Mouse (Mus musculus) forebrain, postnatal 0 days (tissue): ENCODE measurements around the gene Apeh. TPM values are rescaled to one million over a fixed set of nuclear protein-coding genes. Genes with fewer than 3 reads are reported as not detected.

ENCODE experiments used
- ATAC-seq: fragments of 200-750 bp; cut with Nextera tagmentation; 2 replicates; pipeline ENCODE4 v1.8.0; 2017; ENCODE audit warnings: mild to moderate bottlenecking, moderate library complexity
- DNase-seq: peaks from one replicate; pipeline ENCODE4 v3.0.0-alpha.2; 2015
- H3K27ac ChIP-seq: fragments of 300-500 bp; sonication (generic); 2 replicates; pipeline ENCODE4 v1.5.1; 2014; ENCODE audit warnings: low read depth, mild to moderate bottlenecking, antibody characterized with exemption, low read length, moderate library complexity, mixed read lengths
- H3K27me3 ChIP-seq: fragments of 300-500 bp; sonication (generic); 2 replicates; pipeline ENCODE4 v1.6.1; 2014; ENCODE audit warnings: mild to moderate bottlenecking, low read length, mixed read lengths; ENCODE audit not compliant: insufficient read depth
- H3K36me3 ChIP-seq: fragments of 300-500 bp; sonication (generic); 2 replicates; pipeline ENCODE4 v1.6.1; 2014; ENCODE audit warnings: mild to moderate bottlenecking, moderate library complexity; ENCODE audit not compliant: insufficient read depth
- H3K4me1 ChIP-seq: fragments of 300-500 bp; sonication (generic); 2 replicates; pipeline ENCODE4 v1.6.1; 2014; ENCODE audit warnings: antibody characterized with exemption; ENCODE audit not compliant: insufficient read depth
- H3K4me2 ChIP-seq: fragments of 300-500 bp; sonication (generic); 2 replicates; pipeline ENCODE4 v1.6.1; 2014; ENCODE audit warnings: low read depth, mild to moderate bottlenecking, moderate library complexity
- H3K4me3 ChIP-seq: fragments of 300-500 bp; sonication (generic); 2 replicates; pipeline ENCODE4 v1.5.1; 2014; ENCODE audit warnings: low read depth, low read length, mixed read lengths
- H3K9ac ChIP-seq: fragments of 300-500 bp; sonication (generic); 2 replicates; pipeline ENCODE4 v1.6.1; 2014; ENCODE audit warnings: mild to moderate bottlenecking
- H3K9me3 ChIP-seq: fragments of 300-500 bp; sonication (generic); 2 replicates; pipeline ENCODE4 v1.6.1; 2016; ENCODE audit warnings: low read length
- CTCF ChIP-seq: sonication (generic); IDR thresholded peaks from 2 replicates; pipeline ENCODE4 v1.5.1; 2016; ENCODE audit warnings: antibody characterized with exemption, control low read depth, low read depth
- WGBS: fragments of 180-500 bp; shearing (Covaris S2); extraction: QIAGEN DNeasy Blood & Tissue Kit; methylation state at CpG from one replicate; pipeline ENCODE4 v1.1.7; 2014; 5-methylcytosine and 5-hydroxymethylcytosine counted together
- polyA plus RNA-seq: library from polyadenylated mRNA; unstranded; fragments of >200 nt; fragmentation: Nextera tagmentation; extraction: Ambion mirVana; gene quantifications from 2 replicates; pipeline ENCODE4 v1.2.1, GENCODE M21; 2015
- total RNA-seq: library from RNA; depleted of rRNA; stranded (reverse); fragments of >200 nt; gene quantifications from 2 replicates; pipeline ENCODE4 v1.2.3, GENCODE M21; 2014

Apeh gene
- total and polyA plus RNA-seq, 2 experiments from 2014 or later = 24.5 to 30.0 TPM

GRCm38 (mm10) chr9:108069007-108069406 is 25.4 kb downstream of the Apeh start:
- Histone ChIP-seq H3K4me3 (no peak overlapping the region), H3K27me3 (no peaks in the 10 kb centered on the region), H3K4me2 (no peak overlapping the region), H3K9me3 (no peaks in the 10 kb centered on the region), H3K27ac (no peak overlapping the region), H3K4me1 (no peaks in the 10 kb centered on the region), H3K36me3 (peaks cover 28% of the 10 kb centered on the region), H3K9ac (no peak overlapping the region)
- WGBS = 86% methylated on average over 9 of the region's 9 CpGs
- no peak for ATAC-seq
- no peak for TF ChIP-seq CTCF
- no peak for DNase-seq

GRCm38 (mm10) chr9:108067900-108068299 is 26.5 kb downstream of the Apeh start:
- Histone ChIP-seq H3K4me1 (no peaks in the 10 kb centered on the region), H3K27me3 (no peaks in the 10 kb centered on the region), H3K27ac (no peak overlapping the region), H3K4me2 (no peak overlapping the region), H3K4me3 (no peak overlapping the region), H3K36me3 (peaks cover 38% of the 10 kb centered on the region), H3K9ac (no peak overlapping the region), H3K9me3 (no peaks in the 10 kb centered on the region)
- WGBS = 17% methylated on average over 8 of the region's 8 CpGs
- peak; percentile 44 for ATAC-seq
- TF ChIP-seq CTCF = peak; percentile 96
- peak; percentile 92 for DNase-seq

- no peak overlapping the region for H3K4me2 ChIP-seq
- WGBS = 77% methylated on average over 7 of the region's 7 CpGs
- no peak overlapping the region for H3K4me3 ChIP-seq
Observed at GRCm38 (mm10) chr9:108067199-108067598, 27.2 kb downstream of the Apeh start.

GRCm38 (mm10) chr9:108065491-108066011 is 28.9 kb downstream of the Apeh start:
- peak; percentile 76 for TF ChIP-seq CTCF
- peak; percentile 62 for DNase-seq
- no peak overlapping the region for H3K27ac ChIP-seq
- H3K4me1 ChIP-seq = no peaks in the 10 kb centered on the region
- 46% methylated on average over 5 of the region's 5 CpGs for WGBS
- no peaks in the 10 kb centered on the region for H3K27me3 ChIP-seq
- peak; percentile 79 for ATAC-seq
- no peak overlapping the region for H3K4me3 ChIP-seq
- peaks cover 48% of the 10 kb centered on the region for H3K36me3 ChIP-seq
- H3K9ac ChIP-seq = no peak overlapping the region
- no peak overlapping the region for H3K4me2 ChIP-seq
- no peaks in the 10 kb centered on the region for H3K9me3 ChIP-seq

More at GRCm38 (mm10) chr9:108067199-108067598, 27.2 kb downstream of the Apeh start:
- H3K9ac ChIP-seq = no peak overlapping the region
- no peak for TF ChIP-seq CTCF
- H3K27me3 ChIP-seq = no peaks in the 10 kb centered on the region
- H3K4me1 ChIP-seq = no peaks in the 10 kb centered on the region
- H3K36me3 ChIP-seq = peaks cover 45% of the 10 kb centered on the region
- no peak overlapping the region for H3K27ac ChIP-seq
- ATAC-seq (no peak), DNase-seq (no peak)
- no peaks in the 10 kb centered on the region for H3K9me3 ChIP-seq

GRCm38 (mm10) chr9:108063361-108063760 is 31.0 kb downstream of the Apeh start:
- no peak overlapping the region for H3K4me2 ChIP-seq
- no peak overlapping the region for H3K4me3 ChIP-seq
- H3K4me1 ChIP-seq = no peaks in the 10 kb centered on the region
- no peak for TF ChIP-seq CTCF
- H3K9ac ChIP-seq = no peak overlapping the region
- 90% methylated on average over 12 of the region's 12 CpGs for WGBS
- ATAC-seq (no peak), DNase-seq (no peak)
- no peaks in the 10 kb centered on the region for H3K27me3 ChIP-seq
- H3K36me3 ChIP-seq = peaks cover 51% of the 10 kb centered on the region
- H3K9me3 ChIP-seq = no peaks in the 10 kb centered on the region
- no peak overlapping the region for H3K27ac ChIP-seq

GRCm38 (mm10) chr9:108062142-108062541 is 32.3 kb downstream of the Apeh start:
- Histone ChIP-seq H3K4me2 (no peak overlapping the region), H3K4me1 (no peaks in the 10 kb centered on the region), H3K27me3 (no peaks in the 10 kb centered on the region), H3K9ac (no peak overlapping the region), H3K9me3 (no peaks in the 10 kb centered on the region), H3K36me3 (peaks cover 63% of the 10 kb centered on the region), H3K27ac (no peak overlapping the region), H3K4me3 (no peak overlapping the region)
- WGBS = 87% methylated on average over 3 of the region's 3 CpGs
- ATAC-seq = no peak
- no peak for TF ChIP-seq CTCF
- DNase-seq = no peak

GRCm38 (mm10) chr9:108058291-108058690 is 36.1 kb downstream of the Apeh start:
- WGBS = 90% methylated on average over 9 of the region's 9 CpGs
- H3K36me3 ChIP-seq = peaks cover 89% of the 10 kb centered on the region

GRCm38 (mm10) chr9:108057262-108057562 is 37.2 kb downstream of the Apeh start:
- no peak for TF ChIP-seq CTCF
- Histone ChIP-seq H3K4me3 (no peak overlapping the region), H3K9me3 (no peaks in the 10 kb centered on the region), H3K4me2 (no peak overlapping the region), H3K4me1 (no peaks in the 10 kb centered on the region), H3K9ac (no peak overlapping the region), H3K27me3 (no peaks in the 10 kb centered on the region), H3K36me3 (peaks cover 78% of the 10 kb centered on the region), H3K27ac (no peak overlapping the region)
- no peak for ATAC-seq
- 88% methylated on average over 5 of the region's 5 CpGs for WGBS
- DNase-seq = no peak

More at GRCm38 (mm10) chr9:108058291-108058690, 36.1 kb downstream of the Apeh start:
- Histone ChIP-seq H3K9me3 (no peaks in the 10 kb centered on the region), H3K27ac (no peak overlapping the region), H3K4me2 (no peak overlapping the region), H3K4me3 (no peak overlapping the region), H3K4me1 (no peaks in the 10 kb centered on the region), H3K27me3 (no peaks in the 10 kb centered on the region), H3K9ac (no peak overlapping the region)
- TF ChIP-seq CTCF = no peak
- no peak for ATAC-seq
- no peak for DNase-seq
